Mouse (Mus musculus) layer of hippocampus, adult 9-10 months (tissue): ENCODE results near the gene Ndufs8.

Source experiments
- DNase-seq: peaks from one replicate; pipeline ENCODE4 v3.0.0; 2022; ENCODE audit warnings: low spot score

Ndufs8 gene

GRCm38 (mm10) chr19:3904363-3904675 lies 8.3 kb downstream of the Ndufs8 start:
- no peak for DNase-seq

GRCm38 (mm10) chr19:3903648-3904362 lies 8.8 kb downstream of the Ndufs8 start:
- no peak for DNase-seq

- no peak for DNase-seq
Measured at GRCm38 (mm10) chr19:3902966-3903365, 9.6 kb downstream of the Ndufs8 start.

- no peak for DNase-seq
Measured at GRCm38 (mm10) chr19:3899618-3900017, 13.0 kb downstream of the Ndufs8 start.

- DNase-seq = no peak
Measured at GRCm38 (mm10) chr19:3898952-3899351, 13.6 kb downstream of the Ndufs8 start.

- DNase-seq = no peak
Measured at GRCm38 (mm10) chr19:3897557-3897956, 15.0 kb downstream of the Ndufs8 start.

- no peak for DNase-seq
Measured at GRCm38 (mm10) chr19:3896208-3896607, 16.4 kb downstream of the Ndufs8 start.

- no peak for DNase-seq
Measured at GRCm38 (mm10) chr19:3895171-3895631, 17.4 kb downstream of the Ndufs8 start.

- DNase-seq = no peak
Measured at GRCm38 (mm10) chr19:3894294-3894693, 18.3 kb downstream of the Ndufs8 start.

- DNase-seq = no peak
Measured at GRCm38 (mm10) chr19:3893545-3894116, 18.9 kb downstream of the Ndufs8 start.

GRCm38 (mm10) chr19:3890181-3890580 lies 22.4 kb downstream of the Ndufs8 start:
- DNase-seq = no peak

GRCm38 (mm10) chr19:3889096-3889495 lies 23.5 kb downstream of the Ndufs8 start:
- no peak for DNase-seq

GRCm38 (mm10) chr19:3884325-3884990 lies 28.1 kb downstream of the Ndufs8 start:
- no peak for DNase-seq

GRCm38 (mm10) chr19:3882214-3882613 lies 30.4 kb downstream of the Ndufs8 start:
- no peak for DNase-seq

GRCm38 (mm10) chr19:3880054-3880848 lies 32.3 kb downstream of the Ndufs8 start:
- no peak for DNase-seq

- DNase-seq = no peak
Measured at GRCm38 (mm10) chr19:3875045-3875444, 37.5 kb downstream of the Ndufs8 start.

GRCm38 (mm10) chr19:3872373-3872772 lies 40.2 kb downstream of the Ndufs8 start:
- DNase-seq = no peak

GRCm38 (mm10) chr19:3871468-3871867 lies 41.1 kb downstream of the Ndufs8 start:
- DNase-seq = no peak

GRCm38 (mm10) chr19:3868290-3868689 lies 44.3 kb downstream of the Ndufs8 start:
- DNase-seq = no peak

- DNase-seq = no peak
Measured at GRCm38 (mm10) chr19:3864960-3865359, 47.6 kb downstream of the Ndufs8 start.

GRCm38 (mm10) chr19:3862713-3863112 lies 49.9 kb downstream of the Ndufs8 start:
- DNase-seq = no peak
